Mouse (Mus musculus): ENCODE data around the gene Olfr1138. TPM values are rescaled to one million over a fixed set of nuclear protein-coding genes. Genes with fewer than 3 reads are reported as not detected.
A peak's percentile ranks its signal among the peaks of the same experiment; 100 is the strongest.

Gene Olfr1138
- total RNA-seq (2014; rRNA removed) (not detected in 2 replicates), polyA plus RNA-seq (2015; fragmentation: Nextera tagmentation; extraction: Ambion mirVana) (not detected in 2 replicates)

GRCm38 (mm10) chr2:87739878-87740277, at the start of gene Olfr1138:
Gene Olfr1138, minus strand, starts transcription at chr2:87739978.
- no peak for DNase-seq
- ATAC-seq = no peak
- no peaks in the 10 kb centered on the region for H3K27me3 ChIP-seq (ENCODE audit: insufficient read depth, low read length)
- WGBS = 84% methylated on average over 1 of the region's 1 CpGs
- no peaks in the 10 kb centered on the region for H3K9me3 ChIP-seq (ENCODE audit: low read length)
- H3K27ac ChIP-seq (ENCODE audit: low read depth, low read length) = no peak within 1 kb of the TSS
- no peak for TF ChIP-seq CTCF (IDR thresholded peaks at IDR 0.05; ENCODE audit: low read depth)
- no peaks in the 10 kb centered on the region for H3K4me1 ChIP-seq (ENCODE audit: insufficient read depth)
- H3K9ac ChIP-seq = no peak within 1 kb of the TSS
- H3K36me3 ChIP-seq (ENCODE audit: insufficient read depth) = no peaks in the 10 kb centered on the region
- H3K4me2 ChIP-seq (ENCODE audit: low read depth) = no peak within 1 kb of the TSS
- H3K4me3 ChIP-seq (ENCODE audit: low read depth, low read length) = no peak within 1 kb of the TSS

GRCm38 (mm10) chr2:87779183-87779582, 39.4 kb upstream of the Olfr1138 start, which contains the start of gene Olfr152:
Gene Olfr152, plus strand, starts transcription at chr2:87779483.
- 73% methylated on average over 4 of the region's 4 CpGs for WGBS
- TF ChIP-seq CTCF (IDR thresholded peaks at IDR 0.05; ENCODE audit: low read depth) = no peak
- Histone ChIP-seq H3K4me3 (ENCODE audit: low read depth, low read length) (no peak within 1 kb of the TSS), H3K9me3 (ENCODE audit: low read length) (no peaks in the 10 kb centered on the region), H3K4me1 (ENCODE audit: insufficient read depth) (no peaks in the 10 kb centered on the region), H3K4me2 (ENCODE audit: low read depth) (no peak within 1 kb of the TSS), H3K27ac (ENCODE audit: low read depth, low read length) (no peak within 1 kb of the TSS), H3K36me3 (ENCODE audit: insufficient read depth) (no peaks in the 10 kb centered on the region), H3K9ac (no peak within 1 kb of the TSS), H3K27me3 (ENCODE audit: insufficient read depth, low read length) (no peaks in the 10 kb centered on the region)
- no peak for DNase-seq
- ATAC-seq = no peak

- H3K4me1 ChIP-seq (ENCODE audit: insufficient read depth) = no peaks in the 10 kb centered on the region
- H3K9me3 ChIP-seq (ENCODE audit: low read length) = no peaks in the 10 kb centered on the region
- H3K36me3 ChIP-seq (ENCODE audit: insufficient read depth) = no peaks in the 10 kb centered on the region
- ATAC-seq (no peak), DNase-seq (peak; percentile 4)
- no peak overlapping the region for H3K4me2 ChIP-seq (ENCODE audit: low read depth)
- H3K27me3 ChIP-seq (ENCODE audit: insufficient read depth, low read length) = no peaks in the 10 kb centered on the region
- no peak overlapping the region for H3K4me3 ChIP-seq (ENCODE audit: low read depth, low read length)
- TF ChIP-seq CTCF (IDR thresholded peaks at IDR 0.05; ENCODE audit: low read depth) = 0 out of 2 replicates have a peak, but pooled peaks have one; percentile 13
- no peak overlapping the region for H3K27ac ChIP-seq (ENCODE audit: low read depth, low read length)
- H3K9ac ChIP-seq = no peak overlapping the region
- WGBS = 49% methylated on average over 1 of the region's 1 CpGs
These were observed 36.4 kb upstream of the Olfr1138 start for GRCm38 (mm10) chr2:87776143-87776542.

- no peak within 1 kb of the TSS for H3K4me2 ChIP-seq (ENCODE audit: low read depth)
- H3K4me3 ChIP-seq (ENCODE audit: low read depth, low read length) = no peak within 1 kb of the TSS
- H3K27me3 ChIP-seq (ENCODE audit: insufficient read depth, low read length) = no peaks in the 10 kb centered on the region
- no peak for DNase-seq
- no peaks in the 10 kb centered on the region for H3K36me3 ChIP-seq (ENCODE audit: insufficient read depth)
- H3K9me3 ChIP-seq (ENCODE audit: low read length) = no peaks in the 10 kb centered on the region
- TF ChIP-seq CTCF (IDR thresholded peaks at IDR 0.05; ENCODE audit: low read depth) = no peak
- H3K4me1 ChIP-seq (ENCODE audit: insufficient read depth) = no peaks in the 10 kb centered on the region
- H3K9ac ChIP-seq = no peak within 1 kb of the TSS
- ATAC-seq = no peak
- 70% methylated on average over 1 of the region's 1 CpGs for WGBS
- H3K27ac ChIP-seq (ENCODE audit: low read depth, low read length) = no peak within 1 kb of the TSS
These were observed 14.1 kb upstream of the Olfr1138 start, which contains the start of gene Olfr1141 for GRCm38 (mm10) chr2:87753891-87754290. Gene Olfr1141, minus strand, starts transcription at chr2:87753991.

GRCm38 (mm10) chr2:87743452-87743851, 3.7 kb upstream of the Olfr1138 start, which contains the start of gene Olfr1140:
Gene Olfr1140, plus strand, starts transcription at chr2:87743752.
- Histone ChIP-seq H3K27me3 (ENCODE audit: insufficient read depth, low read length) (no peaks in the 10 kb centered on the region), H3K4me1 (ENCODE audit: insufficient read depth) (no peaks in the 10 kb centered on the region), H3K27ac (ENCODE audit: low read depth, low read length) (no peak within 1 kb of the TSS), H3K9ac (no peak within 1 kb of the TSS), H3K36me3 (ENCODE audit: insufficient read depth) (no peaks in the 10 kb centered on the region), H3K9me3 (ENCODE audit: low read length) (no peaks in the 10 kb centered on the region), H3K4me2 (ENCODE audit: low read depth) (no peak within 1 kb of the TSS), H3K4me3 (ENCODE audit: low read depth, low read length) (no peak within 1 kb of the TSS)
- DNase-seq = no peak
- no peak for ATAC-seq
- whole genome bisulfite sequencing = 83% methylated on average over 3 of the region's 3 CpGs
- TF ChIP-seq CTCF (IDR thresholded peaks at IDR 0.05; ENCODE audit: low read depth) = no peak

- H3K4me3 ChIP-seq (ENCODE audit: low read depth, low read length) = no peak within 1 kb of the TSS
- ATAC-seq (no peak), DNase-seq (no peak)
- no peaks in the 10 kb centered on the region for H3K36me3 ChIP-seq (ENCODE audit: insufficient read depth)
- no peak within 1 kb of the TSS for H3K4me2 ChIP-seq (ENCODE audit: low read depth)
- no peaks in the 10 kb centered on the region for H3K4me1 ChIP-seq (ENCODE audit: insufficient read depth)
- no peaks in the 10 kb centered on the region for H3K27me3 ChIP-seq (ENCODE audit: insufficient read depth, low read length)
- no peak within 1 kb of the TSS for H3K9ac ChIP-seq
- TF ChIP-seq CTCF (IDR thresholded peaks at IDR 0.05; ENCODE audit: low read depth) = no peak
- H3K27ac ChIP-seq (ENCODE audit: low read depth, low read length) = no peak within 1 kb of the TSS
- no peaks in the 10 kb centered on the region for H3K9me3 ChIP-seq (ENCODE audit: low read length)
These were observed 26.7 kb downstream of the Olfr1138 start, which contains the start of gene Olfr1137 for GRCm38 (mm10) chr2:87713079-87713478. Gene Olfr1137, minus strand, starts transcription at chr2:87713179.

GRCm38 (mm10) chr2:87693847-87694246, 45.9 kb downstream of the Olfr1138 start, which contains the start of gene Olfr1136:
Gene Olfr1136, minus strand, starts transcription at chr2:87693947.
- Histone ChIP-seq H3K27ac (ENCODE audit: low read depth, low read length) (no peak within 1 kb of the TSS), H3K4me1 (ENCODE audit: insufficient read depth) (no peaks in the 10 kb centered on the region), H3K36me3 (ENCODE audit: insufficient read depth) (no peaks in the 10 kb centered on the region), H3K9ac (no peak within 1 kb of the TSS), H3K4me3 (ENCODE audit: low read depth, low read length) (no peak within 1 kb of the TSS), H3K4me2 (ENCODE audit: low read depth) (no peak within 1 kb of the TSS), H3K27me3 (ENCODE audit: insufficient read depth, low read length) (no peaks in the 10 kb centered on the region), H3K9me3 (ENCODE audit: low read length) (no peaks in the 10 kb centered on the region)
- no peak for ATAC-seq
- no peak for TF ChIP-seq CTCF (IDR thresholded peaks at IDR 0.05; ENCODE audit: low read depth)
- no peak for DNase-seq

Other genes starting within 250 kb of the Olfr1138 start
- not detected in 2 replicates for gene Pramel7, start 242.9 kb downstream of the Olfr1138 start, total RNA-seq (2014; rRNA removed)
- gene Pramel7, start 242.9 kb downstream of the Olfr1138 start, polyA plus RNA-seq (2015; fragmentation: Nextera tagmentation; extraction: Ambion mirVana) = not detected in 2 replicates
- gene Pramel6, start 233.4 kb downstream of the Olfr1138 start, total RNA-seq (2014; rRNA removed) = not detected in 2 replicates
- not detected in 2 replicates for gene Pramel6, start 233.4 kb downstream of the Olfr1138 start, polyA plus RNA-seq (2015; fragmentation: Nextera tagmentation; extraction: Ambion mirVana)
- gene Olfr153, start 208.2 kb downstream of the Olfr1138 start, total RNA-seq (2014; rRNA removed) = not detected in 2 replicates
- not detected in 2 replicates for gene Olfr153, start 208.2 kb downstream of the Olfr1138 start, polyA plus RNA-seq (2015; fragmentation: Nextera tagmentation; extraction: Ambion mirVana)
- not detected in 2 replicates for gene Olfr1128, start 194.4 kb downstream of the Olfr1138 start, total RNA-seq (2014; rRNA removed)
- gene Olfr1128, start 194.4 kb downstream of the Olfr1138 start, polyA plus RNA-seq (2015; fragmentation: Nextera tagmentation; extraction: Ambion mirVana) = not detected in 2 replicates
- not detected in 2 replicates for gene Olfr1129, start 166.1 kb downstream of the Olfr1138 start, total RNA-seq (2014; rRNA removed)
- gene Olfr1129, start 166.1 kb downstream of the Olfr1138 start, polyA plus RNA-seq (2015; fragmentation: Nextera tagmentation; extraction: Ambion mirVana) = not detected in 2 replicates
- 0.14 TPM in 1 of 2 replicates, not detected in the other for gene Olfr1130, start 133.8 kb downstream of the Olfr1138 start, total RNA-seq (2014; rRNA removed)
- not detected in 2 replicates for gene Olfr1130, start 133.8 kb downstream of the Olfr1138 start, polyA plus RNA-seq (2015; fragmentation: Nextera tagmentation; extraction: Ambion mirVana)
- gene Olfr1131, start 112.9 kb downstream of the Olfr1138 start, total RNA-seq (2014; rRNA removed) = not detected in 2 replicates
- not detected in 2 replicates for gene Olfr1131, start 112.9 kb downstream of the Olfr1138 start, polyA plus RNA-seq (2015; fragmentation: Nextera tagmentation; extraction: Ambion mirVana)
- not detected in 2 replicates for gene Olfr1132, start 102.4 kb downstream of the Olfr1138 start, total RNA-seq (2014; rRNA removed)
- not detected in 2 replicates for gene Olfr1132, start 102.4 kb downstream of the Olfr1138 start, polyA plus RNA-seq (2015; fragmentation: Nextera tagmentation; extraction: Ambion mirVana)
- not detected in 2 replicates for gene Olfr1133, start 92.6 kb downstream of the Olfr1138 start, total RNA-seq (2014; rRNA removed)
- not detected in 2 replicates for gene Olfr1133, start 92.6 kb downstream of the Olfr1138 start, polyA plus RNA-seq (2015; fragmentation: Nextera tagmentation; extraction: Ambion mirVana)
- gene Olfr1134, start 81.5 kb downstream of the Olfr1138 start, total RNA-seq (2014; rRNA removed) = not detected in 2 replicates
- gene Olfr1134, start 81.5 kb downstream of the Olfr1138 start, polyA plus RNA-seq (2015; fragmentation: Nextera tagmentation; extraction: Ambion mirVana) = not detected in 2 replicates
- not detected in 2 replicates for gene Olfr1135, start 66.3 kb downstream of the Olfr1138 start, total RNA-seq (2014; rRNA removed)
- not detected in 2 replicates for gene Olfr1135, start 66.3 kb downstream of the Olfr1138 start, polyA plus RNA-seq (2015; fragmentation: Nextera tagmentation; extraction: Ambion mirVana)
- not detected in 2 replicates for gene Olfr1136, start 46.0 kb downstream of the Olfr1138 start, total RNA-seq (2014; rRNA removed)
- gene Olfr1136, start 46.0 kb downstream of the Olfr1138 start, polyA plus RNA-seq (2015; fragmentation: Nextera tagmentation; extraction: Ambion mirVana) = not detected in 2 replicates
- gene Olfr1137, start 26.8 kb downstream of the Olfr1138 start, total RNA-seq (2014; rRNA removed) = not detected in 2 replicates
- gene Olfr1137, start 26.8 kb downstream of the Olfr1138 start, polyA plus RNA-seq (2015; fragmentation: Nextera tagmentation; extraction: Ambion mirVana) = not detected in 2 replicates
- gene Olfr1140, start 3.8 kb upstream of the Olfr1138 start, total RNA-seq (2014; rRNA removed) = not detected in 2 replicates
- gene Olfr1140, start 3.8 kb upstream of the Olfr1138 start, polyA plus RNA-seq (2015; fragmentation: Nextera tagmentation; extraction: Ambion mirVana) = not detected in 2 replicates
- gene Olfr1141, start 14.0 kb upstream of the Olfr1138 start, total RNA-seq (2014; rRNA removed) = not detected in 2 replicates
- not detected in 2 replicates for gene Olfr1141, start 14.0 kb upstream of the Olfr1138 start, polyA plus RNA-seq (2015; fragmentation: Nextera tagmentation; extraction: Ambion mirVana)
- not detected in 2 replicates for gene Olfr152, start 39.5 kb upstream of the Olfr1138 start, total RNA-seq (2014; rRNA removed)
- gene Olfr152, start 39.5 kb upstream of the Olfr1138 start, polyA plus RNA-seq (2015; fragmentation: Nextera tagmentation; extraction: Ambion mirVana) = not detected in 2 replicates
- not detected in 2 replicates for gene Olfr1143, start 60.6 kb upstream of the Olfr1138 start, total RNA-seq (2014; rRNA removed)
- gene Olfr1143, start 60.6 kb upstream of the Olfr1138 start, polyA plus RNA-seq (2015; fragmentation: Nextera tagmentation; extraction: Ambion mirVana) = not detected in 2 replicates
- not detected in 2 replicates for gene Olfr1145, start 69.8 kb upstream of the Olfr1138 start, total RNA-seq (2014; rRNA removed)
- gene Olfr1145, start 69.8 kb upstream of the Olfr1138 start, polyA plus RNA-seq (2015; fragmentation: Nextera tagmentation; extraction: Ambion mirVana) = not detected in 2 replicates
- not detected in 2 replicates for gene Olfr1148, start 90.6 kb upstream of the Olfr1138 start, total RNA-seq (2014; rRNA removed)
- gene Olfr1148, start 90.6 kb upstream of the Olfr1138 start, polyA plus RNA-seq (2015; fragmentation: Nextera tagmentation; extraction: Ambion mirVana) = not detected in 2 replicates
- gene Olfr1150-ps1, start 104.0 kb upstream of the Olfr1138 start, total RNA-seq (2014; rRNA removed) = not detected in 2 replicates
- not detected in 2 replicates for gene Olfr1150-ps1, start 104.0 kb upstream of the Olfr1138 start, polyA plus RNA-seq (2015; fragmentation: Nextera tagmentation; extraction: Ambion mirVana)
- not detected in 2 replicates for gene Olfr1151, start 115.9 kb upstream of the Olfr1138 start, total RNA-seq (2014; rRNA removed)
- gene Olfr1151, start 115.9 kb upstream of the Olfr1138 start, polyA plus RNA-seq (2015; fragmentation: Nextera tagmentation; extraction: Ambion mirVana) = not detected in 2 replicates
- not detected in 2 replicates for gene Olfr1152, start 126.5 kb upstream of the Olfr1138 start, total RNA-seq (2014; rRNA removed)
- gene Olfr1152, start 126.5 kb upstream of the Olfr1138 start, polyA plus RNA-seq (2015; fragmentation: Nextera tagmentation; extraction: Ambion mirVana) = not detected in 2 replicates
- gene Olfr1153, start 155.0 kb upstream of the Olfr1138 start, total RNA-seq (2014; rRNA removed) = not detected in 2 replicates
- gene Olfr1153, start 155.0 kb upstream of the Olfr1138 start, polyA plus RNA-seq (2015; fragmentation: Nextera tagmentation; extraction: Ambion mirVana) = not detected in 2 replicates
- gene Olfr1154, start 165.2 kb upstream of the Olfr1138 start, total RNA-seq (2014; rRNA removed) = not detected in 2 replicates
- not detected in 2 replicates for gene Olfr1154, start 165.2 kb upstream of the Olfr1138 start, polyA plus RNA-seq (2015; fragmentation: Nextera tagmentation; extraction: Ambion mirVana)
- not detected in 2 replicates for gene Olfr1155, start 205.2 kb upstream of the Olfr1138 start, total RNA-seq (2014; rRNA removed)
- not detected in 2 replicates for gene Olfr1155, start 205.2 kb upstream of the Olfr1138 start, polyA plus RNA-seq (2015; fragmentation: Nextera tagmentation; extraction: Ambion mirVana)
- gene Olfr1156, start 213.1 kb upstream of the Olfr1138 start, total RNA-seq (2014; rRNA removed) = not detected in 2 replicates
- gene Olfr1156, start 213.1 kb upstream of the Olfr1138 start, polyA plus RNA-seq (2015; fragmentation: Nextera tagmentation; extraction: Ambion mirVana) = not detected in 2 replicates
- not detected in 2 replicates for gene Olfr1157, start 228.3 kb upstream of the Olfr1138 start, total RNA-seq (2014; rRNA removed)
- not detected in 2 replicates for gene Olfr1157, start 228.3 kb upstream of the Olfr1138 start, polyA plus RNA-seq (2015; fragmentation: Nextera tagmentation; extraction: Ambion mirVana)
- gene Olfr74, start 234.7 kb upstream of the Olfr1138 start, total RNA-seq (2014; rRNA removed) = not detected in 2 replicates
- not detected in 2 replicates for gene Olfr74, start 234.7 kb upstream of the Olfr1138 start, polyA plus RNA-seq (2015; fragmentation: Nextera tagmentation; extraction: Ambion mirVana)